Mouse (Mus musculus): ENCODE measurements around the gene Magea2.
"Not testable (repeated sequence)": the region's sequence is repeated elsewhere in the genome, so short reads cannot be mapped to it uniquely, and the experiment has no call there.

Magea2 gene

GRCm38 (mm10) chrX:155093566-155093965 is at the start of gene Magea2:
Gene Magea2 (minus strand): TSS chrX:155093666.
- DNase-seq (ENCODE audit: low spot score in 2 of 2), result not testable (repeated sequence)

- DNase-seq (ENCODE audit: low spot score in 2 of 2), result not testable (repeated sequence)
These were observed 34.8 kb upstream of the Magea2 start, which contains the start of gene Cldn34b2 for GRCm38 (mm10) chrX:155128312-155128711. Gene Cldn34b2 (minus strand): TSS chrX:155128412.

DNA sequence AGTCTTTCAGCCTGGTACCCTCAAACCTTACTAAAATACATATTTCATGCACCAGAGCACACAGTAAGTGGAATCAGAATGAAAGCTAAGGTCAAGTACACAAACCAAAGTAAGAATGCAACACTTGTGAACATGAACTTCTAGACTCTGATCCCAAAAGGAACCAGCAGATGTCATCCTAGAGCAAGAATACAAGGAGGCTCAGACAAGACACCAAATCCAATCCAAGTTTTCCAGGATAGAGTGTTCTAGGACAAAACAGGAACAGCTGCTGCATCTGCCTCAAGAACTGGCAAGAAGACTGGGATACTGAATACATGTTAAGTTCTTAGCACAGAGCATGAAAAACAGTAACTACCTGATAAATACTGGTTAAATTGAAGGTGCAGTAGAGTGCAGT is 4.6 kb upstream of the Magea2 start:
- DNase-seq (ENCODE audit: low spot score in 2 of 2), result no peak

DNA sequence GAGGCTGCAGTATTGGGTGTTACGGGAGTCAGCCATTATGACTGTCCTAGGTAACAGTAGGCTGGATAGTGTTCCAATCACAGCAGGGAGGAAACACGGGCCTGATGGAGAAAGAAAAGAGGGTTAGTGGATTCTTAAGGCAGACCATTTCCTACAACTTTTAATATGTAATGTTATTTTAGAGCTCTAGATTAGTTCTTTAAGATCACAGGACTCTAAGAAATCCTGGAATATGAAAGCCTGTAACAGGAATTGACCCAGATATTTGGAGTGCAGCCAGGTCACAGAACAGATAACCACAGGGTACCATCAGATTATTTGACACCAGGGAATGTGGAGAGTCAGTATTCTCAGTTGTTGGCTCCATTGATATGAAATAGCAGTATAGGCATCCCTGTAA is 3.8 kb downstream of the Magea2 start, which contains the start of gene Magea1:
Gene Magea1 (minus strand): TSS at position 101 of the 400 bp plus-strand sequence.
- not testable (repeated sequence) for DNase-seq (ENCODE audit: low spot score in 2 of 2)

- not testable (repeated sequence) for DNase-seq (ENCODE audit: low spot score in 2 of 2)
These were observed 30.4 kb downstream of the Magea2 start, which contains the start of gene Magea5 for GRCm38 (mm10) chrX:155063045-155063444. Gene Magea5 (minus strand): TSS chrX:155063145.

GRCm38 (mm10) chrX:154995750-154996149 is 97.7 kb downstream of the Magea2 start, which contains the start of gene Magea8:
Gene Magea8 (minus strand): TSS chrX:154995850.
- not testable (repeated sequence) for DNase-seq (ENCODE audit: low spot score in 2 of 2)
